Mouse (Mus musculus) ES-E14 (cell line): Measurements from ENCODE around the gene Tfpi. TPM values are rescaled to one million over a fixed set of nuclear protein-coding genes. Genes with fewer than 3 reads are reported as not detected.
"Not testable (repeated sequence)": the region's sequence is repeated elsewhere in the genome, so short reads cannot be mapped to it uniquely, and the experiment has no call there.

Experiments used
- DNase-seq: peaks from one replicate; pipeline ENCODE4 v3.0.0-alpha.2; 2013; ENCODE audit warnings: low read depth, low spot score
- H3K27ac ChIP-seq: 2 replicates; pipeline ENCODE4 v1.5.1; 2012; ENCODE audit warnings: low read depth, mild to moderate bottlenecking, low read length, moderate library complexity, mixed read lengths; ENCODE audit not compliant: poor library complexity, insufficient read depth, severe bottlenecking
- H3K36me3 ChIP-seq: 2 replicates; pipeline ENCODE4 v1.6.1; 2012; ENCODE audit warnings: mild to moderate bottlenecking, low read length, moderate library complexity, mixed read lengths; ENCODE audit not compliant: control insufficient read depth, poor library complexity, insufficient read depth, severe bottlenecking
- H3K4me1 ChIP-seq, 2 experiments: fragments of 150-350 bp in 1 of 2; sonication (generic) in 1 of 2; 2 replicates each; pipeline ENCODE4 v1.6.1; 2012; ENCODE audit warnings: low read length in 2 of 2, mild to moderate bottlenecking in 1 of 2, mixed read lengths in 1 of 2; ENCODE audit not compliant: control insufficient read depth in 2 of 2, insufficient read depth in 2 of 2, poor library complexity in 1 of 2
- H3K4me3 ChIP-seq, 2 experiments: fragments of 150-350 bp in 1 of 2; sonication (generic) in 1 of 2; 2 replicates each; pipeline ENCODE4 v1.5.1; 2012; ENCODE audit warnings: low read length in 2 of 2, low read depth in 1 of 2, mild to moderate bottlenecking in 1 of 2, mixed read lengths in 1 of 2; ENCODE audit not compliant: insufficient read depth in 1 of 2, poor library complexity in 1 of 2, severe bottlenecking in 1 of 2
- H3K9ac ChIP-seq: 2 replicates; pipeline ENCODE4 v1.6.1; 2012; ENCODE audit warnings: low read depth, mild to moderate bottlenecking, low read length, mixed read lengths; ENCODE audit not compliant: poor library complexity, insufficient read depth, severe bottlenecking
- H3K9me3 ChIP-seq: fragments of 150-350 bp; sonication (generic); 2 replicates; pipeline ENCODE4 v1.6.1; 2012; ENCODE audit warnings: low read depth, mild to moderate bottlenecking, low read length; ENCODE audit not compliant: control insufficient read depth, insufficient read depth
- CHD2 ChIP-seq: IDR thresholded peaks from 2 replicates; pipeline ENCODE4 v1.6.1; 2014; ENCODE audit warnings: mild to moderate bottlenecking, low read depth, low read length, inconsistent platforms
- HCFC1 ChIP-seq: IDR thresholded peaks from 2 replicates; pipeline ENCODE4 v1.6.1; 2012; ENCODE audit warnings: low read length, inconsistent platforms, borderline replicate concordance; ENCODE audit not compliant: insufficient read depth
- MAFK ChIP-seq: IDR thresholded peaks from 2 replicates; pipeline ENCODE4 v1.6.1; 2014; ENCODE audit warnings: mild to moderate bottlenecking, low read depth, low read length, inconsistent platforms; ENCODE audit not compliant: insufficient read depth
- ZC3H11A ChIP-seq: IDR thresholded peaks from 2 replicates; pipeline ENCODE4 v1.6.1; 2012; ENCODE audit warnings: low read depth, mild to moderate bottlenecking, inconsistent platforms, low read length, borderline replicate concordance
- ZNF384 ChIP-seq: IDR thresholded peaks from 2 replicates; pipeline ENCODE4 v1.6.1; 2012; ENCODE audit warnings: low read depth, low read length, inconsistent platforms
- in situ Hi-C, 2 experiments: fragments of 600-800 bp; cut with MboI; formaldehyde crosslinking; loops; one replicate each; pipeline ENCODE4 v1.15.1; 2025; ENCODE audit warnings: low sequenced_read_pairs in 2 of 2, inconsistent platforms in 1 of 2; ENCODE audit not compliant: unreplicated experiment in 2 of 2
- total RNA-seq: library from RNA; depleted of rRNA; stranded (reverse); fragments of 300-350 nt; gene quantifications from 2 replicates; pipeline ENCODE4 v1.2.3, GENCODE M21; 2012

Tfpi gene
- total RNA-seq, 1 experiment, result 80.4 TPM

DNA sequence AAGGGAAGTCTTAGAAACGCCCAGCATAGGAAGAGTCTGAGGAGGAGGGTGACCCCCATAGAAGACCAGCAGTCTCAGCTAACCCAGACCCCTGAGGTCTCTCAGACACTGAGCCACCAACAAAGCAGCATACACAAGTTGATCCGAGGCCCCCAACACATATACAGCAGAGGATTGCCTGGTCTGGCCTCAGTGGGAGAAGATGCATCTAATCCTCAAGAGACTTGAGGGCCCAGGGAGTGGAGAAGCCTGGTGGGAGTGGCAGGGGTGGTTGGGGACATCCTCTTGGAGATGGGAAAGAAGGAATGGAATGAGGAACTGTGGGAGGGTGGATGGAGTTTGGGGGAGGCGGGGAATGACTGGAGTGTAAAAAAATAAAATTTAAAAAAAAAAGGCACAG is 36.7 kb upstream of the Tfpi start:
- Histone ChIP-seq H3K27ac (no peak overlapping the region), H3K36me3 (peaks cover 4% of the 10 kb centered on the region), H3K4me3 (no peak overlapping the region), H3K9ac (no peak overlapping the region), H3K9me3 (no peaks in the 10 kb centered on the region), H3K4me1 (peaks cover 0 to 4% of the 10 kb centered on the region in 2 experiments; a peak in 1 of 4 replicates)
- no peak for TF ChIP-seq ZNF384
- TF ChIP-seq HCFC1, result no peak
- TF ChIP-seq ZC3H11A, result no peak
- TF ChIP-seq MAFK, result no peak
- no peak for TF ChIP-seq CHD2
- in situ Hi-C loops, result no loop called here
- DNase-seq, result no peak

DNA sequence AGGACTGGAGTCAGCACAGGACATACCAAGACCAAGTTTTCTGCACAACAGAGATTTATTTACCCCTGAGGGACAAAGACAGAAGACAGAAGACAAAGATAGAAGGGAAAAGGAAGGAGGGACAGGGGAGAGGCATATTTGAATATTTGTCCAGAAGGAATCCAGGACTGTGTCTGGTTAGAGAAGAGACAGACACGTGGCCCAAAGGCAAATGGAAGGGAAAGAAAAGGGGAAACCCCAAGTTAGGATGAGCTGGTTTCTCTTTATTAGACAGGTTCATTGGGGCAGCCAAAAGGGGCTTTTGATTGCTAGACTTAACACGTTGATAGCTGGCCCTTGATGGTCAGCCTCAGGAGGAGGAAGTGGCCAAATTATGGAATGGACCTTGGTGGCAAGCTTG is 34.9 kb upstream of the Tfpi start:
- in situ Hi-C loops, result no loop called here
- Histone ChIP-seq H3K4me1 (no peaks in the 10 kb centered on the region), H3K27ac (no peak overlapping the region), H3K36me3 (peaks cover 4% of the 10 kb centered on the region), H3K4me3 (no peak overlapping the region), H3K9ac (no peak overlapping the region), H3K9me3 (no peaks in the 10 kb centered on the region)
- TF ChIP-seq MAFK, result no peak
- DNase-seq, result no peak

DNA sequence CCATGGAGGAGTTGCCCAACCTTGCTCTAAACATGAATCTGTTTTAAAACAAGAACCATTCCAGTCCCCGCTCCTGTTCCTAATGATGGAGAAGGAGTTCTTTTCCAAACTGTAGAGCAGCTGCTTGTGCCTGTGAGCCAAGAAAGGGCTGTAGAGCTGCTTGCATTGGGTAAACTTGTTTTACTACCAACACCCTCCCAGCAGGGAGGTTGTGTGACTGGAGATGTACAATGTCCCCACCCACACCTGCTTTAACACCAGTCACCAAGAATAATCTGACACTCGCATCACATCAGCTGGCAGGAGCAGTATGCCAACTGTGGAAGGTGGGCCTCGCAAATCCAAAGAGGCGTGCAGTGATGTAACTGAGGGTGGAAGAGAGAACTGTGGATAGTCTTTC is 34.5 kb upstream of the Tfpi start:
- in situ Hi-C loops, result no loop called here
- Histone ChIP-seq H3K4me3 (no peak overlapping the region), H3K4me1 (no peaks in the 10 kb centered on the region), H3K9me3 (no peaks in the 10 kb centered on the region), H3K36me3 (peaks cover 4% of the 10 kb centered on the region), H3K9ac (no peak overlapping the region), H3K27ac (no peak overlapping the region)
- DNase-seq, result no peak
- TF ChIP-seq MAFK, result no peak
- TF ChIP-seq HCFC1, result no peak
- TF ChIP-seq CHD2, result no peak
- no peak for TF ChIP-seq ZC3H11A

DNA sequence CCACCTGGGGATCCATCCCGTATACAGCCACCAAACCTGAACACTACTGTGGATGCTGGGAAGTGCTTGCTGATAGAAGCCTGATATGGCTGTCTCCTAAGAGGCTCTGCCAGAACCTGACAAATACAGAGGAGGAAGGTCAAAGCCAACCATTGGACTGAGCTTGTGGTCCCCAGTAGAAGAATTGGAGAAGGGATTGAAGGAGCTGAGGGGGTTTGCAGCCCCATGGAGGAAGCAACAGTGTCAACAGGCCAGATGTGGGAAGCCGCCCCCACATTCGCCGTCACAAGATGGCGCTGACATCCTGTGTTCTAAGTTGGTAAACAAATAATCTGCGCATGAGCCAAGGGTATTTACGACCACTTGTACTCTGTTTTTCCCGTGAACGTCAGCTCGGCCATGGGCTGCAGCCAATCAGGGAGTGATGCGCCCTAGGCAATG is 28.4 kb upstream of the Tfpi start:
- Histone ChIP-seq H3K4me3 (peak overlapping the region; percentile 9 to 60; a peak in 3 of 4 replicates), H3K9ac (peak overlapping the region; percentile 68)
- H3K27ac ChIP-seq, H3K9me3 ChIP-seq, DNase-seq, H3K36me3 ChIP-seq, H3K4me1 ChIP-seq, in situ Hi-C loops: not testable (repeated sequence)

DNA sequence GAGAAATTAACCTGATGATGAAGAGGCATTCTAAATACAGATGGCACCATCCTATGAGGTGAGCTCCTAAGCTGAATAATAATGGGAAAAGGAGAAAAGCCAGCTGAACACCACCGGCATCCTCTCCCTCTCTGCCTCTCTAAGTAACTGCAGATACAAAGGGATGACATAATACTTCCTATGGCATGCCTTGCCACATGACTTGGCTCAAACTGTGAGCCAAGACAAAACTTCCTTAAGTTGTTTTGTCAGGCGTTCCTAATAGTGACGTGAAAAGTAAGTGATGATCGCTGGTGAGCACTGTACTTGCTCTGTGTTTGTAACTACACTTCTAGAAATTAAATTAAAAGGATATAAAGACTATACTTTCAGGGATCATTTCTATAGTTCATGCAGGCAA is 27.7 kb upstream of the Tfpi start:
- Histone ChIP-seq H3K27ac (no peak overlapping the region), H3K4me1 (peaks cover 0 to 2% of the 10 kb centered on the region in 2 experiments; a peak in 1 of 4 replicates), H3K4me3 (no peak overlapping the region), H3K36me3 (no peaks in the 10 kb centered on the region), H3K9ac (no peak overlapping the region; the same call in 1 of the 2 replicates), H3K9me3 (no peaks in the 10 kb centered on the region)
- TF ChIP-seq MAFK (no peak), ZNF384 (no peak), HCFC1 (no peak), ZC3H11A (no peak), CHD2 (no peak)
- in situ Hi-C loops, result no loop called here
- DNase-seq, result no peak
